Mouse (Mus musculus) right cerebral cortex, postnatal 14 days (tissue): ENCODE measurements around the gene Actrt2.

Source experiments
- DNase-seq: peaks from one replicate; pipeline ENCODE4 v3.0.0; 2022

The Actrt2 gene

GRCm38 (mm10) chr4:154682311-154682710, 14.6 kb upstream of the Actrt2 start:
- no peak for DNase-seq

- DNase-seq: no peak
Measured at GRCm38 (mm10) chr4:154675441-154676000, 7.9 kb upstream of the Actrt2 start.

- DNase-seq: no peak
Measured at GRCm38 (mm10) chr4:154674966-154675365, 7.3 kb upstream of the Actrt2 start.

- DNase-seq: peak; percentile 46
Measured at GRCm38 (mm10) chr4:154674541-154674940, 6.9 kb upstream of the Actrt2 start.

- no peak for DNase-seq
Measured at GRCm38 (mm10) chr4:154673986-154674385, 6.3 kb upstream of the Actrt2 start.

- DNase-seq: no peak
Measured at GRCm38 (mm10) chr4:154672027-154672426, 4.4 kb upstream of the Actrt2 start.

- DNase-seq: no peak
Measured at GRCm38 (mm10) chr4:154671232-154671912, 3.7 kb upstream of the Actrt2 start.

GRCm38 (mm10) chr4:154662681-154663215, 4.9 kb downstream of the Actrt2 start:
- DNase-seq: no peak

- no peak for DNase-seq
Measured at GRCm38 (mm10) chr4:154661256-154661655, 6.4 kb downstream of the Actrt2 start.

- DNase-seq: no peak
Measured at GRCm38 (mm10) chr4:154660025-154660424, 7.6 kb downstream of the Actrt2 start.

GRCm38 (mm10) chr4:154655134-154655910, 12.3 kb downstream of the Actrt2 start:
- peak; percentile 44 for DNase-seq

- DNase-seq: no peak
Measured at GRCm38 (mm10) chr4:154652494-154652893, 15.2 kb downstream of the Actrt2 start.

GRCm38 (mm10) chr4:154649083-154649747, 18.5 kb downstream of the Actrt2 start:
- DNase-seq: no peak

- DNase-seq: no peak
Measured at GRCm38 (mm10) chr4:154642496-154642895, 25.2 kb downstream of the Actrt2 start.

GRCm38 (mm10) chr4:154641296-154642110, 26.2 kb downstream of the Actrt2 start:
- no peak for DNase-seq

- no peak for DNase-seq
Measured at GRCm38 (mm10) chr4:154640443-154641295, 27.0 kb downstream of the Actrt2 start.

GRCm38 (mm10) chr4:154639591-154640442, 27.9 kb downstream of the Actrt2 start:
- no peak for DNase-seq

- no peak for DNase-seq
Measured at GRCm38 (mm10) chr4:154639126-154639525, 28.5 kb downstream of the Actrt2 start.

- DNase-seq: no peak
Measured at GRCm38 (mm10) chr4:154638320-154638886, 29.3 kb downstream of the Actrt2 start.
